Mouse (Mus musculus) heart, adult 2 months (tissue): ENCODE measurements around the gene Efcab9. TPM values are rescaled to one million over a fixed set of nuclear protein-coding genes. Genes with fewer than 3 reads are reported as not detected.

Source experiments
- DNase-seq, 2 experiments: peaks; one replicate each; pipeline ENCODE4 v3.0.0; 2021
- H3K27ac ChIP-seq: fragments of 200-600 bp; 2 replicates; pipeline ENCODE4 v1.8.1; 2022
- H3K27me3 ChIP-seq: fragments of 200-500 bp; 2 replicates; pipeline ENCODE4 v1.6.1; 2012; ENCODE audit warnings: mild to moderate bottlenecking, low read length, inconsistent platforms, mixed read lengths; ENCODE audit not compliant: control insufficient read depth, insufficient read depth
- H3K36me3 ChIP-seq: fragments of 200-500 bp; 2 replicates; pipeline ENCODE4 v1.6.1; 2012; ENCODE audit warnings: low read length, inconsistent platforms; ENCODE audit not compliant: control insufficient read depth, insufficient read depth
- H3K4me1 ChIP-seq: fragments of 200-500 bp; 2 replicates; pipeline ENCODE4 v1.6.1; 2011; ENCODE audit warnings: low read length; ENCODE audit not compliant: control insufficient read depth, insufficient read depth
- H3K4me3 ChIP-seq: fragments of 200-600 bp; 2 replicates; pipeline ENCODE4 v1.8.1; 2022
- H3K79me2 ChIP-seq: fragments of 200-500 bp; replicated peaks from 2 replicates; pipeline ENCODE4 v1.6.1; 2012; ENCODE audit warnings: mild to moderate bottlenecking, inconsistent platforms, low read length, moderate library complexity, mixed read lengths; ENCODE audit not compliant: control insufficient read depth, insufficient read depth
- H3K9ac ChIP-seq: fragments of 200-500 bp; 2 replicates; pipeline ENCODE4 v1.6.1; 2012; ENCODE audit warnings: low read depth, mild to moderate bottlenecking, control low read depth, inconsistent platforms, low read length, mixed read lengths
- CTCF ChIP-seq: fragments of 200-600 bp; IDR thresholded peaks from 2 replicates; pipeline ENCODE4 v1.8.1; 2022; ENCODE audit warnings: antibody characterized with exemption, mild to moderate bottlenecking, moderate library complexity
- EP300 ChIP-seq: fragments of 200-500 bp; IDR thresholded peaks from 2 replicates; pipeline ENCODE4 v1.6.1; 2011; ENCODE audit warnings: low read depth, low read length, control low read depth; ENCODE audit not compliant: insufficient read depth
- POLR2A ChIP-seq: fragments of 200-500 bp; IDR thresholded peaks from 2 replicates; pipeline ENCODE4 v1.6.1; 2011; ENCODE audit warnings: mild to moderate bottlenecking, low read depth, low read length, control low read depth; ENCODE audit not compliant: insufficient read depth
- WGBS: fragments of 180-500 bp; shearing (Covaris S2); methylation state at CpG from one replicate; pipeline ENCODE4 v1.1.7; 2018; 5-methylcytosine and 5-hydroxymethylcytosine counted together
- intact Hi-C: fragments of 180-260 bp; cut with DNase I; formaldehyde crosslinking; loops from one replicate; pipeline ENCODE4 v1.15.1; 2025
- polyA plus RNA-seq: library from polyadenylated mRNA; depleted of rRNA; stranded (reverse); fragments of >200 nt; gene quantifications from 2 replicates; pipeline ENCODE4 v1.2.3, GENCODE M21; 2012
- total RNA-seq, 2 experiments: library from RNA; stranded (reverse); gene quantifications; 2 replicates each; pipeline ENCODE4 v1.2.3; 2021

Efcab9 gene
- total and polyA plus RNA-seq, 3 experiments: not detected

- H3K36me3 ChIP-seq: no peaks in the 10 kb centered on the region
- no peak overlapping the region for H3K4me3 ChIP-seq
- H3K27me3 ChIP-seq: no peaks in the 10 kb centered on the region
- no peak for DNase-seq
- peaks cover 3% of the 10 kb centered on the region for H3K4me1 ChIP-seq
- intact Hi-C loops: no loop called here
- TF ChIP-seq POLR2A (no peak), CTCF (no peak), EP300 (no peak)
- H3K9ac ChIP-seq: no peak overlapping the region
- H3K79me2 ChIP-seq: peaks cover 2% of the 10 kb centered on the region; the same call in 1 of the 2 replicates
- 0 out of 2 replicates have a peak overlapping the region, but pooled peaks have one; percentile 2 for H3K27ac ChIP-seq
These were observed 43.5 kb downstream of the Efcab9 start for GRCm38 (mm10) chr11:32488344-32488743.

DNA sequence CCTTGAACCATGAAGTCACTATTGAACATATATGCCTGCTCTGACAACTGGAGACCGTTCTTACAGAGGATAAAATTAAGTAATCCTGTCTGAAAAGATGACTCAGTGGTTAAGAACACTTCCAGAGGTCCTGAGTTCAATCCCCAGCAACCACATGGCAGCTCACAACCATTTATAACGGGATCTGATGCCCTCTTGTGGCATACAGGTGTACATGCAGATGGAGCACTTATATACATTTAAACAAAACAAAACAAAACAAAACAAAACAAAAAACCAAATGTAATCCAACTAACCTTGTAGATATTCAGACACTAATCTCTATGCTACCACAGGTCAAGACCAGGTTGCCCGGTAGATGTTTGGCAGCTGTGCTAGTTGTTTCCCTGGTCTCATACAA is 44.4 kb downstream of the Efcab9 start:
- Histone ChIP-seq H3K9ac (no peak overlapping the region), H3K79me2 (peaks cover 2% of the 10 kb centered on the region; the same call in 1 of the 2 replicates), H3K27me3 (no peaks in the 10 kb centered on the region), H3K36me3 (no peaks in the 10 kb centered on the region), H3K27ac (no peak overlapping the region), H3K4me1 (peaks cover 3% of the 10 kb centered on the region), H3K4me3 (no peak overlapping the region)
- DNase-seq: no peak
- intact Hi-C loops: no loop called here
- TF ChIP-seq POLR2A (no peak), CTCF (peak; percentile 44)
- WGBS: 93% methylated on average over 3 of the region's 3 CpGs

DNA sequence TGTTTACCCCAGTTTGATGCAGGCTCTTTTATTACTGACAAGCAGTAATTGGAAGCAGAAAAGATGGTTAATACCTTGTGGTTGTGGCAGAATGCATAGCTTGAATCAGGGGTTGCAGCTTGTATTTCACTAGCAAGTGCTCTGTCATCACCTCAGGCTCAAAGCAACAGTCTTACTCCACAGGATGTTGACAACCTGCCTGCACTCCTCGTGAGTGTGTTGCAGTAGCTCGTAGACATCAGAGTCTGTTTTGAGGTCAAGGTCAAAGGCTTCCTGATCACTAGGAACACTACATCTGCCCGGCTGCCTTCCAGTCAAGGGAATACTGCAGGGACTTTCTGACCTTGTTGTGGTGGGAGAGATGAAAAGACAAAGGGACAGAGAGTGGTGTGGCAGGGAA is 45.3 kb downstream of the Efcab9 start:
- WGBS: 34% methylated on average over 3 of the region's 3 CpGs
- Histone ChIP-seq H3K27ac (no peak overlapping the region), H3K79me2 (peaks cover 2% of the 10 kb centered on the region; the same call in 1 of the 2 replicates), H3K4me3 (no peak overlapping the region), H3K4me1 (peaks cover 3% of the 10 kb centered on the region), H3K36me3 (no peaks in the 10 kb centered on the region), H3K27me3 (no peaks in the 10 kb centered on the region), H3K9ac (no peak overlapping the region)
- no peak for TF ChIP-seq CTCF
- intact Hi-C loops: no loop called here
- DNase-seq: no peak

GRCm38 (mm10) chr11:32485290-32485689 is 46.6 kb downstream of the Efcab9 start:
- no peak for DNase-seq
- Histone ChIP-seq H3K27ac (no peak overlapping the region), H3K9ac (no peak overlapping the region), H3K27me3 (no peaks in the 10 kb centered on the region), H3K36me3 (no peaks in the 10 kb centered on the region), H3K4me1 (peaks cover 3% of the 10 kb centered on the region), H3K4me3 (no peak overlapping the region), H3K79me2 (peaks cover 2% of the 10 kb centered on the region; the same call in 1 of the 2 replicates)
- intact Hi-C loops: no loop called here
- whole genome bisulfite sequencing: 64% methylated on average over 3 of the region's 3 CpGs
- TF ChIP-seq EP300 (no peak), POLR2A (no peak), CTCF (no peak)

GRCm38 (mm10) chr11:32481525-32481924 is 50.4 kb downstream of the Efcab9 start:
- TF ChIP-seq POLR2A: no peak
- no peak for TF ChIP-seq CTCF
- no peak for TF ChIP-seq EP300
- Histone ChIP-seq H3K4me1 (no peaks in the 10 kb centered on the region; the same call in none of the 2 replicates), H3K36me3 (no peaks in the 10 kb centered on the region), H3K27ac (no peak overlapping the region), H3K9ac (no peak overlapping the region), H3K27me3 (no peaks in the 10 kb centered on the region), H3K79me2 (no peaks in the 10 kb centered on the region), H3K4me3 (no peak overlapping the region)
- WGBS: 72% methylated on average over 2 of the region's 2 CpGs
- intact Hi-C loops: no loop called here
- no peak for DNase-seq

- WGBS: 81% methylated on average over 5 of the region's 5 CpGs
- H3K36me3 ChIP-seq: no peaks in the 10 kb centered on the region
- no peak overlapping the region for H3K9ac ChIP-seq
- no peak overlapping the region for H3K4me3 ChIP-seq
- DNase-seq: no peak
- no peaks in the 10 kb centered on the region; the same call in 1 of the 2 replicates for H3K79me2 ChIP-seq
- intact Hi-C loops: no loop called here
- H3K27me3 ChIP-seq: no peaks in the 10 kb centered on the region
- TF ChIP-seq POLR2A: no peak
- TF ChIP-seq CTCF: peak; percentile 24; the same call in 1 of the 2 replicates
- H3K27ac ChIP-seq: no peak overlapping the region
- H3K4me1 ChIP-seq: no peaks in the 10 kb centered on the region; the same call in 1 of the 2 replicates
These were observed 56.2 kb downstream of the Efcab9 start for GRCm38 (mm10) chr11:32475487-32476236.
